Mouse (Mus musculus): ENCODE results near the gene Rpl5.

DNA sequence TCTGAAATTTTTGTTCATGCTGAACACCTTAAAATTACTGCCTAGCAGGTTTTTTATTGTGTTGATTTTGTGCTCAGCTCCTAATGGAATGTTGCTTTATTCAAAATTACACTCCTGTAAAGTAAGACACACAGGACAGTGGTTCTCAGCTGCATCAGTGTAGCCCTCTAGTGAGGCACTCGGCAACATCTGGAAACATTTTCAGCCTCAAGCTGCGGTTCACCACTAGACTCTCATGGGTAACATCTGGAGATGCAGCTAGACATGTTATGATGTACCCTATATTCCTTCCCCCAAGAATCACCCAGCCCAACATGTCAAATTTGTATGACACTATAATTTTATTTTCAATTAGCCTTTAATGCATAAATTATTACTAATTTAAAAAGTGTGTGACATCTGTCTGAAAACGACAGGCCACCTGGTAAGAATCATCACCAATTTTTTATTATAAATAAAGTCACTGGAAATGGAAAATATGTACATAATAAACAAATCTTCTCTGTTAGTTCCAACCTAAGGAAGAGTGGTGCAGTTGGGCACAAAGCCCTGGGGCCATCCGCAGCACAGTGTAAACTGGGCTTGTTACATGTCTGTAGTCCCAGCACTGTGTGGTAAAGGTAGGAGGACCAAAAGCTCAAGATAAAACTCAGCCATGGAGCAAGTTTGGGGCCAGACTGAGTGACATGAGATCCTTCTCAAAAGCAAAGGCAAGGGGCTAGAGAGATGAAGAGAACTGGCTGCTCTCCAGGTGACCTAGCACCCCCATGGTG is 33.1 kb downstream of the Rpl5 start:
- TF ChIP-seq CTCF (IDR thresholded peaks at IDR 0.05; ENCODE audit: borderline replicate concordance, insufficient read depth, low read depth, low read length) (no peak), POLR2A (IDR thresholded peaks at IDR 0.05; ENCODE audit: borderline replicate concordance, insufficient read depth, low read length) (no peak)
